Mouse (Mus musculus): Measurements from ENCODE around the gene Erf. TPM values are rescaled to one million over a fixed set of nuclear protein-coding genes. Genes with fewer than 3 reads are reported as not detected.
"Not testable (repeated sequence)": the region's sequence is repeated elsewhere in the genome, so short reads cannot be mapped to it uniquely, and the experiment has no call there.

Gene Erf
- polyA plus RNA-seq, 1 experiment from 2014 or later, result 20.8 TPM

DNA sequence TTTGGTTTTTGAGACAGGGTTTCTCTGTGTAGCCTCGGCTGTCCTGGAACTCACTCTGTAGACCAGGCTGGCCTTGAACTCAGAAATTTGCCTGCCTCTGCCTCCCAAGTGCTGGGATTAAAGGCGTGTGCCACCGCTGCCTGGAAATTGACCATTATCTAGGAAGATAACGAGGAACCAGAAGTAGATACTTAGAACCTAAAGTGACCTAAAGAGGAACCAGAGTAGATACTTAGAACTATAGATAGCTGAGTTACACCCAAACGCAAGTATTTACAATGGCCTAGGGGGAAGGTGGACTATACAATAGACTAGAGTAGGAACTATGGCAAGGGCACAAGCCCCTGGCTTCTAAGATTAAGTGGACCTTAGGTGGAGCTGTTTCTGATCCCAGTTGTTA is 15.2 kb upstream of the Erf start:
- not testable (repeated sequence) for H3K27me3 ChIP-seq; H3K4me2 ChIP-seq (replicated peaks); H3K4me3 ChIP-seq; H3K9ac ChIP-seq; H3K27ac ChIP-seq; H3K36me3 ChIP-seq; ATAC-seq (ENCODE audit: insufficient number of reproducible peaks, insufficient read depth, low FRiP score, low TSS enrichment); H3K9me3 ChIP-seq
- H3K4me1 ChIP-seq, result peaks cover 25% of the 10 kb centered on the region
- 86% methylated on average over 5 of the region's 5 CpGs for WGBS

- Histone ChIP-seq H3K27ac (no peak overlapping the region), H3K4me2 (replicated peaks) (no peak overlapping the region), H3K9me3 (no peaks in the 10 kb centered on the region), H3K4me3 (no peak overlapping the region), H3K9ac (no peak overlapping the region), H3K4me1 (peaks cover 13% of the 10 kb centered on the region; the same call in 1 of the 2 replicates), H3K27me3 (no peaks in the 10 kb centered on the region), H3K36me3 (no peaks in the 10 kb centered on the region)
- WGBS, result 23% methylated on average over 17 of the region's 17 CpGs
- ATAC-seq (ENCODE audit: insufficient number of reproducible peaks, insufficient read depth, low FRiP score, low TSS enrichment), result no peak
Observed at GRCm38 (mm10) chr7:25263968-25264870, 13.7 kb upstream of the Erf start.

DNA sequence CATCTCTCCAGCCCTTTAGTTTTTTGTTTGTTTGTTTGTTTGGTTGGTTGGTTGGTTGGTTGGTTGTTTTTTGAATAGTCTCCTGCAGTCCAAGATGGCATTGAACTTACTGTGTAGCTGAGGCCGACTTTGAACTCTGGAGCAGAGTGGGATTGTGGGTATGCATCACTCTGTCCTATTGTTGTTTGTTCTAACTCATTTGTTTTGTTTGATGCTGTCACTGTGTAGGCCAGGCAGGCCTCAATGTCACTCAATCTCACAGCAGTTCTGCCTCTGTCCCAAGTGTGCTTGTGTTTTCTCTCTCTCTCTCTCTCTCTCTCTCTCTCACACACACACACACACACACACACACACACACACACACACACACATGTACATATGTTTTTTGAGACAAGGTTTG is 11.3 kb upstream of the Erf start:
- ATAC-seq (ENCODE audit: insufficient number of reproducible peaks, insufficient read depth, low FRiP score, low TSS enrichment), result no peak
- no peak overlapping the region for H3K4me3 ChIP-seq
- H3K36me3 ChIP-seq, result no peaks in the 10 kb centered on the region
- H3K4me1 ChIP-seq, result peaks cover 7% of the 10 kb centered on the region; the same call in 1 of the 2 replicates
- no peaks in the 10 kb centered on the region for H3K27me3 ChIP-seq
- H3K9me3 ChIP-seq, result no peaks in the 10 kb centered on the region
- no peak overlapping the region for H3K27ac ChIP-seq
- H3K9ac ChIP-seq, result no peak overlapping the region
- no peak overlapping the region for H3K4me2 ChIP-seq (replicated peaks)
- WGBS, result 75% methylated on average over 1 of the region's 1 CpGs

DNA sequence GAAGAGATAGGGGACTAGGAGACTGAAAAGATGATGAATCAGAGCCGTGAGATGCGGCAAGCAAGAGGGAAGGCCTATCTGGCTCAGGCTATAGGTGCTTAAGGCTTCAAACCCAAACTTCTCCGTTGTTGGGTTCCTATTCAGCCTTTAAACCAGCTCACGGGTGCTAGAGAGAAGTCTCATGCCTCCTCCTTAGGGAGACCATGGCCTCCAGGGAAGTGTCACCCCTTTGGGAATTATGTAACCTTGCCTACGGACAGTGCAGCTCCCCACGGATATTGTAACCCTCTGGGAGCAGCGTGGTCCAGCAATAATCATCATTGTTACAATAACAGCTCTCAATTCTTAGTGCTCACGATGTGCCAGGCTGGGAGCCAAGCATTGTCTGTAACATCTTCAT is 1.3 kb upstream of the Erf start:
- Histone ChIP-seq H3K4me1 (peaks cover 30% of the 10 kb centered on the region), H3K4me3 (peak overlapping the region; percentile 72), H3K4me2 (replicated peaks) (peak overlapping the region; percentile 97), H3K36me3 (no peaks in the 10 kb centered on the region), H3K27me3 (no peaks in the 10 kb centered on the region), H3K27ac (peak overlapping the region; percentile 99), H3K9me3 (no peaks in the 10 kb centered on the region), H3K9ac (peak overlapping the region; percentile 81)
- no peak for ATAC-seq (ENCODE audit: insufficient number of reproducible peaks, insufficient read depth, low FRiP score, low TSS enrichment)
- 12% methylated on average over 8 of the region's 8 CpGs for WGBS

- Histone ChIP-seq H3K4me1 (peaks cover 36% of the 10 kb centered on the region), H3K9ac (peak overlapping the region; percentile 81), H3K27me3 (no peaks in the 10 kb centered on the region), H3K4me2 (replicated peaks) (peak overlapping the region; percentile 97), H3K4me3 (peak overlapping the region; percentile 72), H3K36me3 (no peaks in the 10 kb centered on the region), H3K27ac (peak overlapping the region; percentile 99), H3K9me3 (no peaks in the 10 kb centered on the region)
- no peak; the same call in 1 of the 2 replicates for ATAC-seq (ENCODE audit: insufficient number of reproducible peaks, insufficient read depth, low FRiP score, low TSS enrichment)
- WGBS, result 2% methylated on average over 22 of the region's 22 CpGs
Observed at GRCm38 (mm10) chr7:25251071-25251791, 670 bp upstream of the Erf start.

- Histone ChIP-seq H3K4me1 (peaks cover 49% of the 10 kb centered on the region), H3K4me3 (peak overlapping the region; percentile 72), H3K4me2 (replicated peaks) (peak overlapping the region; percentile 97), H3K27me3 (no peaks in the 10 kb centered on the region), H3K9ac (peak overlapping the region; percentile 81), H3K9me3 (no peaks in the 10 kb centered on the region), H3K36me3 (peaks cover 16% of the 10 kb centered on the region), H3K27ac (peak overlapping the region; percentile 99)
- ATAC-seq (ENCODE audit: insufficient number of reproducible peaks, insufficient read depth, low FRiP score, low TSS enrichment), result peak; percentile 43
- 1% methylated on average over 52 of the region's 73 CpGs for WGBS
Observed at GRCm38 (mm10) chr7:25249314-25250140, 1.0 kb downstream of the Erf start.

DNA sequence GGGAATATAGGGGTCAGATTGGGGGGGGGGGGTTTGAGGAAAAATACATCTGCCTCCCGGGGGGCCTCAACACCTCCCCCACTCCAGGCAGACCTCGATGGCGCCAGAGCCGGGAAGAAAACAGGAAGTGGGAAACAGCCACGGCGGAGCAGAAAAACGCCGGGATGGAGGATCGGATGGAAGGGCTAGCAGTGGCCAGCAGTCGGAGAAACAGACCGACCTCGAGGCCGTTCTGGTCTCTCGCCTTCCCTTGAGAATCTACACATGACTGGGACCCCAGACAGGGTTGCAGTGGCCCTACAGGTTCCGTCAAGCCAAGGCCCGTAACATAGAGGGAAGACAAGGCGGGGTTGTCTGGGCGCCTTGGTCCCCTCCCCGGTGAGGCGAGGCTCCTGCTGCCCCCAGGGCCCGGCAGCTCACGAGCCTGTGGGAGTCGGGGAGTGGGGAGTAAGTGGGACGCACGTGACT is 1.7 kb downstream of the Erf start:
- H3K4me1 ChIP-seq, result peaks cover 49% of the 10 kb centered on the region
- whole genome bisulfite sequencing, result under 1% methylated on average over 24 of the region's 25 CpGs

DNA sequence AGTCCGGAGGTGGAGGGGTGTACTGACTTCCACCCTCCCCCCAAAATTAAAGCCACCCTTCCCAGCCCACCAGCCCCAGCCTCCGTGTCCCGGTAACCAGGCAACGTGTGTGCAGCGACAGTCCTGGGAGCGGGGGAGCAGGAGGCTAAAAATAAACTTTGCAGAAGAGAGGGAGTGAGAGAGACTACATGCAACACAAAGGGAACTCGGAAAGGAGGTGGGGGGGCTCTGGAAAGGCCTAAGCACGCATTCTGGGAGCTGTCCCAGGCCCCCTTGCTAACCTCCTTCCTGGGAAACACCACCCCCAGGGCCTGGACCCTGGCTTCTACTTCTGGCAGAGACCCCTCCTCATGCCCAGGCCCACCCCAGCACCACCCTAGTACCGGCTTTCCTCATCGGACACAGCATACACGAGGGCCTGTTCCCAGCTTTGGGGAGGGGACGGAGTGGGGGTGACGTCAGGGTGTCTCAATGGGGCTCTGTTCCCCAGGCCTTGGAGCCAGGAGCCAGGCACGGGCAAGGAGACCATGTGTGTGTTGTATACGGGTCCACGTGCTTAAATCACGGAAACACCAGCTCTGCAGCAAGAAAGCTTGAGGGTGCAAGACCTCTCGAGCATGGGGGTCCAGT is 2.4 kb downstream of the Erf start:
- no peaks in the 10 kb centered on the region for H3K27me3 ChIP-seq
- WGBS, result 2% methylated on average over 18 of the region's 18 CpGs
- H3K9ac ChIP-seq, result peak overlapping the region; percentile 81
- ATAC-seq (ENCODE audit: insufficient number of reproducible peaks, insufficient read depth, low FRiP score, low TSS enrichment), result no peak
- peak overlapping the region; percentile 99 for H3K27ac ChIP-seq
- H3K4me3 ChIP-seq, result peak overlapping the region; percentile 72
- peaks cover 49% of the 10 kb centered on the region for H3K4me1 ChIP-seq
- peaks cover 27% of the 10 kb centered on the region for H3K36me3 ChIP-seq
- no peaks in the 10 kb centered on the region for H3K9me3 ChIP-seq
- H3K4me2 ChIP-seq (replicated peaks), result peak overlapping the region; percentile 97

More for the DNA sequence above, 1.7 kb downstream of the Erf start:
- Histone ChIP-seq H3K4me3 (peak overlapping the region; percentile 72), H3K9me3 (no peaks in the 10 kb centered on the region), H3K27me3 (no peaks in the 10 kb centered on the region), H3K36me3 (peaks cover 22% of the 10 kb centered on the region), H3K27ac (peak overlapping the region; percentile 99), H3K9ac (peak overlapping the region; percentile 81), H3K4me2 (replicated peaks) (peak overlapping the region; percentile 97)
- ATAC-seq (ENCODE audit: insufficient number of reproducible peaks, insufficient read depth, low FRiP score, low TSS enrichment), result peak; percentile 4; the same call in 1 of the 2 replicates

DNA sequence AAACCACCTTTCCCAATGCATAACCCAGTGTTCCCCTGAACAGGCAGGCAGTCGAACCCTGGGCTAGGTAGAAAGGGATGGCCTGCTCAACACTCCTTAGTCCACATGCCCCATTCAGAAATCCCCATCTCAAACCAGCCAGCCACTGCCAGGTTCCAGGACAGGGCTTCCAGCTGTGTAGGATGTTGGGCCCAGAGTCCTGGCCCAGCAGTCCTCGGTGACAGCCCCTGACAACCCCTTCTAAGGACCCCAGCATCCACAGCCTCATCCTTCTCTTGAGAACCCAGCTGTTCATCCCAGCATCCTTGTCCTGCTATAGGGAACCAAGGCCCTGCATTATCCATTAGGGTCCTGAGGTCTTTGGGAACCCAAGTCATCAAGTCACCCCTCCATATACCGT is 3.1 kb downstream of the Erf start:
- peak overlapping the region; percentile 81 for H3K9ac ChIP-seq
- peak overlapping the region; percentile 72 for H3K4me3 ChIP-seq
- WGBS, result 26% methylated on average over 3 of the region's 3 CpGs
- peak overlapping the region; percentile 99 for H3K27ac ChIP-seq
- ATAC-seq (ENCODE audit: insufficient number of reproducible peaks, insufficient read depth, low FRiP score, low TSS enrichment), result no peak
- H3K4me1 ChIP-seq, result peaks cover 49% of the 10 kb centered on the region
- H3K4me2 ChIP-seq (replicated peaks), result peak overlapping the region; percentile 97
- no peaks in the 10 kb centered on the region for H3K27me3 ChIP-seq
- peaks cover 33% of the 10 kb centered on the region for H3K36me3 ChIP-seq
- H3K9me3 ChIP-seq, result no peaks in the 10 kb centered on the region

DNA sequence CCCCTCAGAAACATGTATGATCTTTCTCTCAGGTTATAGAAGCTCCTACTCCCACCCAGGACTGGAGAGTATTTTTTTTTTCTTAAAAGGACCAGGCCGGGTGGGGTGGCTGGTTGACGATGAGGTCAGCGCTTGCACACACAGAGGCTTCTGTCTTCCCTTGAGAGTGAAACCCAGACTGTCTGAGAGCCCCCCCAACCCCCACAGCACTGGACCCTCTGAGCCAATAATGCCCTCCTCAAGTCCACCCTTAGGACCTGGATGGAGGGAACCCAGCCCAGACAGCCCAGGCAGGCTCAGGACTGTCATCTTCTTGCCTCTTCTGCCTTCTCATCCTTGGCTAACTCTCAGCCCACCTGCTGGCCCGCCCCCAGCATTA is 3.8 kb downstream of the Erf start:
- Histone ChIP-seq H3K4me3 (peak overlapping the region; percentile 72), H3K27ac (peak overlapping the region; percentile 99), H3K4me2 (replicated peaks) (peak overlapping the region; percentile 97), H3K36me3 (peaks cover 37% of the 10 kb centered on the region), H3K9me3 (no peaks in the 10 kb centered on the region), H3K9ac (peak overlapping the region; percentile 81), H3K27me3 (no peaks in the 10 kb centered on the region), H3K4me1 (peaks cover 44% of the 10 kb centered on the region)
- 50% methylated on average over 4 of the region's 4 CpGs for WGBS
- ATAC-seq (ENCODE audit: insufficient number of reproducible peaks, insufficient read depth, low FRiP score, low TSS enrichment), result no peak
